Mouse (Mus musculus) limb, embryonic 11.5 days (tissue): ENCODE data around the gene Fshr. TPM values are rescaled to one million over a fixed set of nuclear protein-coding genes. Genes with fewer than 3 reads are reported as not detected.
"Not testable (repeated sequence)": the region's sequence is repeated elsewhere in the genome, so short reads cannot be mapped to it uniquely, and the experiment has no call there.

ENCODE experiments used
- ATAC-seq: fragments of 200-750 bp; cut with Nextera tagmentation; 2 replicates; pipeline ENCODE4 v1.8.0; 2017; ENCODE audit warnings: low read depth; ENCODE audit not compliant: insufficient number of reproducible peaks, low FRiP score, low TSS enrichment
- DNase-seq: peaks from one replicate; pipeline ENCODE4 v3.0.0-alpha.2; 2015; ENCODE audit warnings: low spot score
- H3K27ac ChIP-seq: fragments of 300-500 bp; sonication (generic); replicated peaks from 2 replicates; pipeline ENCODE4 v1.5.1; 2014; ENCODE audit warnings: low read depth, mild to moderate bottlenecking, low read length
- H3K27me3 ChIP-seq: fragments of 300-500 bp; sonication (generic); 2 replicates; pipeline ENCODE4 v1.6.1; 2014; ENCODE audit warnings: mild to moderate bottlenecking, low read length, mixed read lengths; ENCODE audit not compliant: control insufficient read depth, insufficient read depth
- H3K36me3 ChIP-seq: fragments of 300-500 bp; sonication (generic); 2 replicates; pipeline ENCODE4 v1.6.1; 2014; ENCODE audit warnings: mild to moderate bottlenecking, low read length, moderate library complexity, mixed read lengths; ENCODE audit not compliant: control insufficient read depth, insufficient read depth
- H3K4me1 ChIP-seq: fragments of 300-500 bp; sonication (generic); 2 replicates; pipeline ENCODE4 v1.6.1; 2014; ENCODE audit warnings: low read length, mixed read lengths; ENCODE audit not compliant: control insufficient read depth, insufficient read depth
- H3K4me2 ChIP-seq: fragments of 300-500 bp; sonication (generic); 2 replicates; pipeline ENCODE4 v1.6.1; 2014; ENCODE audit warnings: low read depth, mild to moderate bottlenecking, moderate library complexity; ENCODE audit not compliant: severe bottlenecking
- H3K4me3 ChIP-seq: fragments of 300-500 bp; sonication (generic); 2 replicates; pipeline ENCODE4 v1.5.1; 2014; ENCODE audit warnings: low read depth, low read length
- H3K9ac ChIP-seq: fragments of 300-500 bp; sonication (generic); 2 replicates; pipeline ENCODE4 v1.6.1; 2014; ENCODE audit warnings: mild to moderate bottlenecking, low read length
- H3K9me3 ChIP-seq: fragments of 300-500 bp; sonication (generic); 2 replicates; pipeline ENCODE4 v1.6.1; 2016; ENCODE audit warnings: low read length; ENCODE audit not compliant: control insufficient read depth
- WGBS: fragments of 180-500 bp; shearing (Covaris S2); extraction: QIAGEN DNeasy Blood & Tissue Kit; methylation state at CpG from one replicate; pipeline ENCODE4 v1.1.7; 2014; 5-methylcytosine and 5-hydroxymethylcytosine counted together
- polyA plus RNA-seq: library from polyadenylated mRNA; unstranded; fragments of >200 nt; fragmentation: Nextera tagmentation; extraction: Ambion mirVana; gene quantifications from 2 replicates; pipeline ENCODE4 v1.2.1, GENCODE M21; 2014

The Fshr gene
- polyA plus RNA-seq, 1 experiment from 2014 or later = not detected

DNA sequence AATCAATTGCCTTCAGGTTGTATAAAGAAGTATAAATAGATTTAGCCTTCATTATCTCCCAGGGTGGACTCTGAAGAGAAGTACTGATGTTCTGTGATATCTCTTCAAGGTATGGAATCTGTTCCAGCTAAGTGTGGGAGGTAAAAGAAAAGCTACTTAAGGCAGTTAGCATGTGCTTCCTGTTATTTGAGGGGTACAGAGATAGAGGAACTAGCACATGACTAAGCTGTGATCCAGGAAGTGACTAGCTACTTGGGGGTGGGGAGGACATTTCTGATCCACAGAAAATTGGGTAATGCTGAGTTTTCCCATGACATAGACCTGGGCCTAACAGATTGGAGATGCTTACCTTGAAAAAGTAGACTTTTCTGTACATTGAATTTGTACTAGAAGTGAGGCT, 86.5 kb downstream of the Fshr start:
- no peak for DNase-seq
- no peaks in the 10 kb centered on the region for H3K27me3 ChIP-seq
- no peak overlapping the region for H3K4me3 ChIP-seq
- H3K9ac ChIP-seq = no peak overlapping the region
- H3K36me3 ChIP-seq = no peaks in the 10 kb centered on the region
- H3K9me3 ChIP-seq = no peaks in the 10 kb centered on the region
- ATAC-seq = no peak
- no peak overlapping the region for H3K27ac ChIP-seq
- H3K4me2 ChIP-seq = no peak overlapping the region
- no peaks in the 10 kb centered on the region for H3K4me1 ChIP-seq

DNA sequence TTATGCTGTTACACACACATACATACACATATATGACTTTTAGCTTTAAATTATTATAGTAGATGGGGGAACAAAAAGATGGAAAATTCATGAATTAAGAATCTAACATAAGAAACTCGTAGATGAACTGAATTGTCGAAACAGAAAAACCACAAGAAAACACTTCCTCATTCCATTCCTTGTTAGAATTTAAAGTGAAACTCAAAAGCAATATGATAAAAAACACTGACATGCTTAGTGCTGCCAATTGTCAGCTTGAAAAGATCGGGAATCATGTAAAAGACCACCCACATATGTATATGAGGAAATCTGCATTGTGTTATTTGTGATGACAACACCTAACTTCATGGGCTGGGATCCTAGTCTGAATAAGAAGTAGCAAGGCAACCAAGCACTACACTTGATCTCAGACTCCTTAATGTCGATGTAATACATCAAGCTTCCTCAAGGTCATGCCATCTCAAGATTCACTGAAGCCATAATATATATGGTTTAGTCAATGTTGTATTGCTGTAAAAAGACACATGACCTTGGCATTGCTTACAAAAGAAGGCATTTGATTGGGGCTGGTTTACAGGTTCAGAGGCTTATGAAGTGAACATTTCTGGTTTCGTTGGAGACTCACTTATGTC, 99.6 kb downstream of the Fshr start:
- Histone ChIP-seq H3K9ac (no peak overlapping the region), H3K27ac (no peak overlapping the region), H3K9me3 (no peaks in the 10 kb centered on the region), H3K4me2 (no peak overlapping the region), H3K4me1 (no peaks in the 10 kb centered on the region), H3K27me3 (no peaks in the 10 kb centered on the region), H3K36me3 (no peaks in the 10 kb centered on the region), H3K4me3 (no peak overlapping the region)
- DNase-seq = no peak
- ATAC-seq = no peak
- WGBS = 89% methylated on average over 5 of the region's 5 CpGs

DNA sequence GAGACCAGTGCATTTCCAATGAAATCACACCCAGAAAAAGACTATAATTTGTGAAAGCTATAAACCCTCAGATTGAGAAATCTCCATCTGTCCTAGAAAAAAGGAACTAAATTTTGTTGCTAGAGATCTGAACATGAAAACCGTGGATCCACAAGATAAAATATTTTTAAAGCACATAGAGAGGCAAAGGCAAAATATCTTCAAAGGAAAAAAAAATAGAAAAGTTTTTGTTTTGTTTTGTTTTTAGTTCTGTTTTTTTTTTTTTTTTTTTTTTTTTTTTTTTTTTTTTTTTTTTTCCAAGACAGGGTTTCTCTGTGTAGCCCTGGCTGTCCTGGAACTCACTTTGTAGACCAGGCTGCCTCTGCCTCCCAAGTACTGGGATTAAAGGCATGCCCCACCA, 100.7 kb downstream of the Fshr start:
- H3K27me3 ChIP-seq, ATAC-seq, H3K4me1 ChIP-seq, H3K36me3 ChIP-seq, H3K9me3 ChIP-seq, H3K4me3 ChIP-seq, DNase-seq, H3K9ac ChIP-seq, H3K27ac ChIP-seq, H3K4me2 ChIP-seq: not testable (repeated sequence)
- WGBS = 85% methylated on average over 1 of the region's 1 CpGs

GRCm38 (mm10) chr17:89089692-89090475, 110.6 kb downstream of the Fshr start:
- no peak overlapping the region for H3K27ac ChIP-seq
- H3K4me3 ChIP-seq = no peak overlapping the region
- ATAC-seq (no peak), DNase-seq (no peak)
- no peaks in the 10 kb centered on the region for H3K36me3 ChIP-seq
- H3K9me3 ChIP-seq = no peaks in the 10 kb centered on the region
- no peak overlapping the region for H3K9ac ChIP-seq
- no peaks in the 10 kb centered on the region for H3K4me1 ChIP-seq
- 89% methylated on average over 5 of the region's 5 CpGs for WGBS
- H3K27me3 ChIP-seq = no peaks in the 10 kb centered on the region
- H3K4me2 ChIP-seq = no peak overlapping the region

GRCm38 (mm10) chr17:89082897-89083296, 117.6 kb downstream of the Fshr start:
- ATAC-seq (peak; percentile 52; the same call in 1 of the 2 replicates), DNase-seq (no peak)
- Histone ChIP-seq H3K36me3 (no peaks in the 10 kb centered on the region), H3K9me3 (no peaks in the 10 kb centered on the region), H3K4me2 (no peak overlapping the region), H3K4me1 (no peaks in the 10 kb centered on the region), H3K9ac (no peak overlapping the region), H3K4me3 (no peak overlapping the region), H3K27me3 (no peaks in the 10 kb centered on the region), H3K27ac (no peak overlapping the region)
- 8% methylated on average over 2 of the region's 2 CpGs for WGBS

- H3K27me3 ChIP-seq = no peaks in the 10 kb centered on the region
- H3K4me2 ChIP-seq = no peak overlapping the region
- no peak overlapping the region for H3K4me3 ChIP-seq
- H3K36me3 ChIP-seq = no peaks in the 10 kb centered on the region
- H3K27ac ChIP-seq = no peak overlapping the region
- no peaks in the 10 kb centered on the region for H3K9me3 ChIP-seq
- 86% methylated on average over 5 of the region's 5 CpGs for WGBS
- ATAC-seq = no peak
- no peak for DNase-seq
- no peaks in the 10 kb centered on the region for H3K4me1 ChIP-seq
- H3K9ac ChIP-seq = no peak overlapping the region
Observed at GRCm38 (mm10) chr17:89079706-89080105, 120.8 kb downstream of the Fshr start.

DNA sequence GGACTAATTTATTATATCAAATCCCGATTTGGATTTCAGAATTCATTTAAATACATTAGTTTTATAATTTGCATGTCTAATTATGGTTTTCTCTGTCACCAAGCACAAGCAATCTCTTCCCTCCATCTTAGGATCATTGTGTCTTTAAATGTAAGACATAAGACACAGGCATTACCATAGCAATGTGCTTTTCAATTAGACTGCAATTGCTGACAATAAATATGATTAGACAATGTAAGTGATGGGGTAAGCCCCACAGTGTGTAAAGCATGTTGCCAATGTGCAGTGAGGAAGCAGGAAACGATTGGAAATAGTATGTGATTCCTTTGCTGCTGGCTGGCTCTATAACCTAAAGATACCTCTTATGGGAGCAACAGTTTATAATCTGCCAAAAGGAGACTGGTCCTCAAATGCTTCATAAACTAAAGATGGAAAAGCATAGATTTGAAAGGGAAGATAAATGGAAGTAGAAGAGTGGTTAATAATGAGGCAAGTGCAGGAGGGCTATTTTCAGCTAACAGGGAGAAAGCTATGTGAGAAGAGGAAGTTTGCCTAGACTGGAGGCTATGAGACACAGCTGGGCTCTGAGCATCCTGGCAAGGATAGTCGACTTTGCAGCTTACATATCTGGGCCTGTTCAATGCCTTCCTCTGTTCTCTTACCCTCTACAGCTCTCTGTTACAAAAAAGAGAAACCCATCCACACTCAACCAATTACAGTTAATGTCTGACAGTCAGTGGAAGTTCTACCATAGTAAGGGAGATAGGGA, 136.0 kb downstream of the Fshr start:
- 82% methylated on average over 3 of the region's 3 CpGs for WGBS
- Histone ChIP-seq H3K27me3 (no peaks in the 10 kb centered on the region), H3K4me2 (no peak overlapping the region), H3K4me1 (no peaks in the 10 kb centered on the region), H3K9ac (no peak overlapping the region), H3K36me3 (no peaks in the 10 kb centered on the region), H3K4me3 (no peak overlapping the region), H3K9me3 (no peaks in the 10 kb centered on the region), H3K27ac (no peak overlapping the region)
- DNase-seq = no peak
- no peak for ATAC-seq

DNA sequence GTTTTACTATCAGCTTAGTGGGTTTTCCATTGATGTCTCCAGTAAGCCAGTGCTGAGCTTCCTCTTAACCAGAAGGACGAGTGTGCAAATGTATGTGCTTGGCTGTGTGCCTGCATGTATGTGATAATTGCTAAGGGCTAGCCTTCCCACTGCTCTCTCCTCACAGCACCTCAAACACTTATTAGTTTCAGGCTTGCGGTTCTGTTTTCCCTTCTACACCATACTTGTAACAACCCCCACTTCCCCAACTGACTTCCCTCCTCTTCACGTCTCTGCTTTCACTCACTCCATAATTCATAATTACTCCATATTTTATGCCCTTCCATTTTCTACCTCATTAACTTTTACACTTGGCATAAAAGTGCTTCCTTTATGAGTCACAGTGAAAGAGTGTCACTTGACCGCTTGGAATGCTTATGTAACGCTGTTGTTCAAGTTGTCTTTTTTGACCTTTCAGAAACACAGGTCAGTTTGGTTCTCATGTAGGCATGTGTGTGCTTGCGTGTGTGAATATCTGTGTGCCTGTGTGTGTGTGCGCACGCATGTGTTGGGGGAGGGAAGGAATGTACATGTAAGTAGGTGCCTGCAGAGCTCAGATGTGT, 138.0 kb downstream of the Fshr start:
- WGBS = 65% methylated on average over 8 of the region's 8 CpGs
- ATAC-seq (peak; percentile 53; the same call in 1 of the 2 replicates), DNase-seq (no peak)
- H3K27ac ChIP-seq = no peak overlapping the region; the same call in 1 of the 2 replicates
- H3K4me1 ChIP-seq = no peaks in the 10 kb centered on the region
- H3K4me2 ChIP-seq = no peak overlapping the region
- H3K9me3 ChIP-seq = no peaks in the 10 kb centered on the region
- H3K4me3 ChIP-seq = no peak overlapping the region
- H3K9ac ChIP-seq = no peak overlapping the region
- H3K27me3 ChIP-seq = no peaks in the 10 kb centered on the region
- H3K36me3 ChIP-seq = no peaks in the 10 kb centered on the region
